14 mouse cellular contexts compared by ENCODE assay signal in genomic region chr9:68765595-68765994, GRCm38 (mm10).
DNase-seq lines count a peak whose midpoint lies in the region; ATAC-seq and TF ChIP-seq lines count a peak whose summit lies in the region.
"Had no signal": no experiment of that assay in that cellular context is flagged by ENCODE, and none has a peak within 500 bp of the region (broad histone marks: within the 10 kb centered on the region; RNA-seq: fewer than 3 reads in every experiment).

No protein-coding gene starts in this region.

- no peak for ATAC-seq in forebrain, postnatal 0 days
- no peak for ATAC-seq in forebrain, embryonic 15.5 days (replicated peaks)
- no peak for ATAC-seq in stomach, postnatal 0 days (ENCODE audit: low FRiP score, low TSS enrichment)
- ATAC-seq: activated CD4-positive, CD25-positive, alpha-beta regulatory T cell, adult 4 months; midbrain, embryonic 16.5 days had no signal

- DNase-seq in forebrain, postnatal 0 days: no peak
- peak; percentile 14 to 22 for DNase-seq in layer of hippocampus, postnatal 10 days (ENCODE audit: low spot score in 2 of 2)
- DNase-seq in layer of hippocampus, adult 9-10 months (ENCODE audit: low spot score): no peak
- peak; percentile 3 for DNase-seq in thymus, adult 2 months
- DNase-seq in thymus, postnatal 10 days (ENCODE audit: low spot score in 2 of 2): no peak
- no peak for DNase-seq in stomach, postnatal 0 days (ENCODE audit: low spot score)
- no peak for DNase-seq in urinary bladder, adult 18-20 months (ENCODE audit: low spot score in 2 of 2)
- DNase-seq: gastrocnemius, postnatal 10 days had no signal

- no peaks in the 10 kb centered on the region for H3K9me3 ChIP-seq in forebrain, postnatal 0 days (ENCODE audit: low read length)
- no peaks in the 10 kb centered on the region for H3K9me3 ChIP-seq in forebrain, embryonic 15.5 days
- no peaks in the 10 kb centered on the region for H3K9me3 ChIP-seq in stomach, postnatal 0 days (ENCODE audit: control insufficient read depth, low read length)
- H3K9me3 ChIP-seq: embryonic facial prominence, embryonic 10.5 days; heart, embryonic 15.5 days; lung, embryonic 15.5 days had no signal

- TF ChIP-seq POLR2A in thymus, adult 2 months (IDR thresholded peaks at IDR 0.05; ENCODE audit: control insufficient read depth, extremely low read depth, insufficient read depth, low read length, poor library complexity): no peak

- H3K9ac ChIP-seq in forebrain, postnatal 0 days: no peak overlapping the region
- no peak overlapping the region for H3K9ac ChIP-seq in forebrain, embryonic 15.5 days (replicated peaks)
- H3K9ac ChIP-seq in stomach, postnatal 0 days (ENCODE audit: low read length): no peak overlapping the region
- H3K9ac ChIP-seq: heart, embryonic 15.5 days; lung, embryonic 15.5 days had no signal

- no peak overlapping the region for H3K4me2 ChIP-seq in forebrain, postnatal 0 days (ENCODE audit: low read depth)
- H3K4me2 ChIP-seq in forebrain, embryonic 15.5 days (replicated peaks): no peak overlapping the region
- H3K4me2 ChIP-seq in stomach, postnatal 0 days (replicated peaks; ENCODE audit: low read depth): no peak overlapping the region
- H3K4me2 ChIP-seq: heart, embryonic 15.5 days; lung, embryonic 15.5 days had no signal

- 58% methylated on average over 1 of the region's 1 CpGs for WGBS in forebrain, postnatal 0 days
- 63% methylated on average over 1 of the region's 1 CpGs for WGBS in forebrain, embryonic 15.5 days
- 86% methylated on average over 1 of the region's 1 CpGs for WGBS in thymus, adult 2 months
- WGBS in stomach, postnatal 0 days: 75% methylated on average over 1 of the region's 1 CpGs

- TF ChIP-seq CTCF in forebrain, postnatal 0 days (IDR thresholded peaks at IDR 0.05; ENCODE audit: low read depth): peak; percentile 50
- TF ChIP-seq CTCF in thymus, adult 2 months (IDR thresholded peaks at IDR 0.05; ENCODE audit: borderline replicate concordance, control insufficient read depth, extremely low read depth, insufficient read depth, low read length, poor library complexity): no peak
- TF ChIP-seq CTCF in stomach, postnatal 0 days (IDR thresholded peaks at IDR 0.05; ENCODE audit: low read depth): peak; percentile 50

- no peaks in the 10 kb centered on the region for H3K4me1 ChIP-seq in forebrain, postnatal 0 days (ENCODE audit: insufficient read depth)
- H3K4me1 ChIP-seq in forebrain, embryonic 15.5 days: peaks cover 3% of the 10 kb centered on the region; the same call in 1 of the 2 replicates
- H3K4me1 ChIP-seq in thymus, adult 2 months (replicated peaks; ENCODE audit: control insufficient read depth, insufficient read depth, low read length): no peaks in the 10 kb centered on the region
- no peaks in the 10 kb centered on the region for H3K4me1 ChIP-seq in stomach, postnatal 0 days (replicated peaks; ENCODE audit: control insufficient read depth, insufficient read depth)

- H3K27ac ChIP-seq in forebrain, postnatal 0 days (ENCODE audit: low read depth, low read length): no peak overlapping the region
- H3K27ac ChIP-seq in forebrain, embryonic 15.5 days (replicated peaks): no peak overlapping the region
- H3K27ac ChIP-seq in thymus, adult 2 months (ENCODE audit: control insufficient read depth, insufficient read depth, low read length): no peak overlapping the region
- no peak overlapping the region for H3K27ac ChIP-seq in stomach, postnatal 0 days (replicated peaks)
- H3K27ac ChIP-seq: embryonic facial prominence, embryonic 10.5 days; heart, embryonic 15.5 days; lung, embryonic 15.5 days had no signal

- no peak overlapping the region for H3K4me3 ChIP-seq in forebrain, postnatal 0 days (ENCODE audit: low read depth, low read length)
- H3K4me3 ChIP-seq in forebrain, embryonic 15.5 days: no peak overlapping the region
- no peak overlapping the region for H3K4me3 ChIP-seq in thymus, adult 2 months (ENCODE audit: control insufficient read depth, insufficient read depth, low read length)
- no peak overlapping the region for H3K4me3 ChIP-seq in stomach, postnatal 0 days (ENCODE audit: low read depth, low read length)
- H3K4me3 ChIP-seq: embryonic facial prominence, embryonic 10.5 days; heart, embryonic 15.5 days; lung, embryonic 15.5 days had no signal

- no peaks in the 10 kb centered on the region for H3K36me3 ChIP-seq in forebrain, postnatal 0 days (ENCODE audit: insufficient read depth)
- no peaks in the 10 kb centered on the region for H3K36me3 ChIP-seq in forebrain, embryonic 15.5 days
- H3K36me3 ChIP-seq in thymus, adult 2 months (ENCODE audit: control insufficient read depth, insufficient read depth, low read length): no peaks in the 10 kb centered on the region
- H3K36me3 ChIP-seq in stomach, postnatal 0 days (ENCODE audit: control insufficient read depth, insufficient read depth, low read length): no peaks in the 10 kb centered on the region
- H3K36me3 ChIP-seq: embryonic facial prominence, embryonic 10.5 days; heart, embryonic 15.5 days; lung, embryonic 15.5 days had no signal

- H3K27me3 ChIP-seq in forebrain, postnatal 0 days (ENCODE audit: insufficient read depth, low read length): no peaks in the 10 kb centered on the region
- no peaks in the 10 kb centered on the region for H3K27me3 ChIP-seq in forebrain, embryonic 15.5 days
- no peaks in the 10 kb centered on the region for H3K27me3 ChIP-seq in thymus, adult 2 months (ENCODE audit: control insufficient read depth, insufficient read depth, low read length)
- no peaks in the 10 kb centered on the region for H3K27me3 ChIP-seq in stomach, postnatal 0 days (ENCODE audit: control insufficient read depth, insufficient read depth, low read length)
- H3K27me3 ChIP-seq: heart, embryonic 15.5 days; lung, embryonic 15.5 days had no signal

- TF ChIP-seq EP300 in stomach, postnatal 0 days (optimal IDR thresholded peaks at IDR 0.05): no peak

Comparison
In these comparisons a context has a peak if more than half of its experiments do, and no peak if none do; other contexts are left out.
1. DNase-seq: peak in layer of hippocampus, postnatal 10 days (2 of 2) and thymus, adult 2 months (single experiment); none in forebrain, postnatal 0 days (single experiment), layer of hippocampus, adult 9-10 months (single experiment), thymus, postnatal 10 days (0 of 2), stomach, postnatal 0 days (single experiment) and urinary bladder, adult 18-20 months (0 of 2).